Mouse (Mus musculus) ES-E14 (cell line): ENCODE results near the gene Polr2f.

Source experiments
- CHD2 ChIP-seq: IDR thresholded peaks from 2 replicates; pipeline ENCODE4 v1.6.1; 2014; ENCODE audit warnings: mild to moderate bottlenecking, low read depth, low read length, inconsistent platforms
- HCFC1 ChIP-seq: IDR thresholded peaks from 2 replicates; pipeline ENCODE4 v1.6.1; 2012; ENCODE audit warnings: low read length, inconsistent platforms, borderline replicate concordance; ENCODE audit not compliant: insufficient read depth
- MAFK ChIP-seq: IDR thresholded peaks from 2 replicates; pipeline ENCODE4 v1.6.1; 2014; ENCODE audit warnings: mild to moderate bottlenecking, low read depth, low read length, inconsistent platforms; ENCODE audit not compliant: insufficient read depth
- ZC3H11A ChIP-seq: IDR thresholded peaks from 2 replicates; pipeline ENCODE4 v1.6.1; 2012; ENCODE audit warnings: low read depth, mild to moderate bottlenecking, inconsistent platforms, low read length, borderline replicate concordance
- ZNF384 ChIP-seq: IDR thresholded peaks from 2 replicates; pipeline ENCODE4 v1.6.1; 2012; ENCODE audit warnings: low read depth, low read length, inconsistent platforms

- TF ChIP-seq MAFK (no peak), HCFC1 (no peak), ZNF384 (no peak), CHD2 (no peak), ZC3H11A (no peak)
These were observed 51.6 kb downstream of the Polr2f start for GRCm38 (mm10) chr15:79192450-79192849.
